Mouse (Mus musculus) mammary gland, adult 2 months (tissue): ENCODE data around the gene Slain2. TPM values are rescaled to one million over a fixed set of nuclear protein-coding genes. Genes with fewer than 3 reads are reported as not detected.

ENCODE experiments used
- polyA plus RNA-seq: library from polyadenylated mRNA; depleted of rRNA; stranded (reverse); fragments of >200 nt; gene quantifications from 2 replicates; pipeline ENCODE4 v1.2.3, GENCODE M21; 2012; ENCODE audit warnings: low replicate concordance; rRNA removed

Gene Slain2
- 14.5 and 27.2 TPM in 2 replicates for polyA plus RNA-seq

DNA sequence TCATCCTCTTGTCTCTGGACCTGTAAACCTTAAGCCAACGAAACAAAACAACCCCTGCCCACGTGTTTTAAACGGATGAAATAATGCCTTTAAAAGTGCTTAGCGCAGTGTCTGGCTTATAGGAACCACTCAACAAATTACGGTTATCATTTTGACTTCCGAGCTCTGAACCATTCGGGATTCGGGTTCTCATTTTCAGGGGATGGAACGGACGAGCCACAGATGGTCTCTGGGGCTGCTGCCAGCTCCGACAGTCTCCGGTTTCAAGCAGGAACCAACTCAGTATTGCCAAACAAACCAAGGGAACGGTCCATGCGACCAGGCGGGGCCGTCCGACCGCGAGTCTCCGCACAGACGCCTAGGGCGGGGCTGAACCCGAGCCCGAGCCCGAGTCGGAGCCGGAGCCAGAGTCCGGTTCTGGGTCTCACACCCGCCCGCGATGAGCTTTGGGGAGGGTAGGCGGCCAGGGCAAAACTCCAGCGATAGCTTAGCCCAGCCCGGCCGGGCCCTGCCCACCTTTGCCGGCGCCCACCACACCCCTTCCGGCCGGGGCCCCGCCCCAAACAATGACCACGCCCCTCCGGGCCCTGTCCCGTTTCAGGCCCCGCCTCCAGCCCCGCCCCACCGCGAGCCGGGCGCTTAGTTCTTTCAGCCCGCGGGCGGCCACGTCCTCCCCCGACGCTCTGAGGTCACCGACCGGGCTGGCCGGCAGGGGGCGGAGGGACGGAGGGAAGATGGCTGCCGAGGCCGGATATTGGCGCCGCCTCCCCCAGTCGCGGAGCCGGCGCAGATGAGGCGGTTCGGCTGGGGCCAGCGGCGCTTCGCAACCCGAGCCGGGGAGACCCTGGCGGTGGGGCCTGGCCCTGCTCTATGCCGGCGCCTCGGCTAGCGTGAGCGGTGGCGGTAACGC, at the start of gene Slain2:
Gene Slain2, plus strand, starts transcription at position 657 of the 910 bp plus-strand sequence.

DNA sequence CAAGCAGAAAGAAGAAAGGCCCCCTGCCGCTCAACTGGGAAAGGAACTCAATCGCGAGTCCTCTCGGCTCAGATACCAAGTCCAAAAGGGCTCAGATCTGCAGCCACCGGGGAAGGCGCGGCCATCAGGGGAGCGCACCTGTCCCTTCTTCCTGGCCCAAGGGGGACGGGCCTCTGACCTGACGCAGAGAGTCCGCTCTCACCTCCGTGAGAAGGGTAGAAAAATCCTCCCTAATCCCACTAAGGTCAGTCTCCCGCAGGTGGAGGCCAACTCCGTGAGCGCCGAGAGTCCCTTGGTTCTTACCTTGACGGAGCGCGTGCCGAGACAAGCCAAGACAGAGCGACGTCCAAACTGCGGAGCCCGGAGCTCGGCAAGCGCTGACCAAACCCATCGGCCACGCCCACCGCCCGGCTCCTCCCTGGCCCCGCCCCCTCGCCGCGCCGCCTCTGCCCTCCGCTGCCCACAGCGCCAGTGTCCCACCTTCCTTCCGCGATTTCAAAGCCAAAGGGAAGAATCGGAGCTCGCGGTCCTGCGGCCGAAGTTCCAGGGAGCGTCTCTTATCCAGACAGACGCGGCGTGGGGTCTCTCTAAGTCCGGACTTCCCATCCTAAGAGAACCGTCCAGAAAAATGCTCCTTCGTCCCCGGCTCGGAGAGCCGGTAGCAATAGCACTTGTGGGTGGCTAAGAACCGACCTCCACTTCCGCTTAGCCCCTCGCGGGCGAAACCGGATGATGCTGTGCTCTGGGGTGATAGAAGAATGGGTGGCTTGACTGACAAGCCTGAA, 45.8 kb upstream of the Slain2 start, which contains the start of gene Tec:
Gene Tec, minus strand, starts transcription at position 393 of the 785 bp plus-strand sequence.

DNA sequence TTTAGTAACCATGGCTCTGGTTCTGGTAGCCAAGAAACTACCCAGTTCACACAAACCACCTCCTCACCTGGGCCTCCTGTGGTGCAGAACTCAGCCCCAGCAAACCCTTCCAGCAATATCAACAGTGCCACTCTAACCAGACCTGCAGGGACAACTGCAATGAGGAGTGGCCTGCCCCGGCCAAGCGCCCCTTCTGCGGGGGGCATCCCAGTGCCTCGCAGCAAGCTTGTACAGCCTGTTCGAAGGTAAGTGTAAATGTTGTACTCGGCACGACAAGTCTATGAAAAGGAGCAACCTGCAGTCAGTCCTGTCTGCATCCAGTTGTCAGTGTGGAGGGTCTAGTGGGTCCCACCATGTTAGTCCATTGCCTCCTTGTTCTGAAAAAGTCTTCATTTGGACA, 60.5 kb downstream of the Slain2 start, which contains the start of gene Gm10135:
Gene Gm10135, minus strand, starts transcription at position 101 of the 400 bp plus-strand sequence.

DNA sequence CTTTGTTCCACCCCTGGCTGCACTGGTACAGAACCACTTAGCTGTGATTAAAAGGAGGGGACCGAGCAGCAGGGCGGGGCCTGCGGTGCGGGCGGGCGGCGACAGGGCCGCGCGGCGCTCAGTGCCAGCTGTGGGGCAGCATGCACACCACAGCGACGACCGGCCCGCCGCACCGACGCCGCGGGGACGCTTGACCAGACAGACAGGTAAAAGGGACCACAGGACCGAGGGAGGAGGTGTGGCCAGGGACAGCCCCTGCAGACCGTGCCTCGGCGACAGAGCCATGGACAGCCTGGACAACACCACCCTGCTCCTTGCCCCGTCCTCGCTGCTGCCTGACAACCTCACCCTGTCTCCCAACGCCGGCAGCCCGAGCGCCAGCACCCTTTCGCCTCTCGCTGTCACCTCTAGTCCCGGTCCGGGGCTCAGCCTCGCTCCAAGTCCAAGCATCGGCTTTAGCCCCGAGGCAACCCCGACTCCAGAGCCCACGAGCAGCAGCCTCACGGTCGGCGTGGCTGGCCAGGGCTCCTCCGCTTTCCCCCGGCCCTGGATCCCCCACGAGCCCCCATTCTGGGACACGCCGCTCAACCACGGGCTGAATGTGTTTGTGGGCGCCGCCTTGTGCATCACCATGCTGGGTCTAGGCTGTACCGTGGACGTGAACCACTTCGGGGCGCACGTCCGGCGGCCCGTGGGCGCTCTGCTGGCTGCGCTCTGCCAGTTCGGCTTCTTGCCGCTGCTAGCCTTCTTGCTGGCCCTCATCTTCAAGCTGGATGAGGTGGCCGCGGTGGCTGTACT, 92.9 kb downstream of the Slain2 start, which contains the start of gene Slc10a4:
Gene Slc10a4, plus strand, starts transcription at position 100 of the 798 bp plus-strand sequence.

Other genes with a start within 250 kb of the Slain2 start
- gene Txk, start 161.5 kb upstream of the Slain2 start, polyA plus RNA-seq, result 2.1 and 2.9 TPM in 2 replicates
- 5.3 and 7.1 TPM in 2 replicates for gene Tec, start 45.8 kb upstream of the Slain2 start, polyA plus RNA-seq
- gene Gm10135, start 60.4 kb downstream of the Slain2 start, polyA plus RNA-seq, result not detected in 2 replicates
- gene Slc10a4, start 92.6 kb downstream of the Slain2 start, polyA plus RNA-seq, result not detected in 2 replicates